Mouse (Mus musculus): Measurements from ENCODE around the gene Rnf220.

Rnf220 gene

DNA sequence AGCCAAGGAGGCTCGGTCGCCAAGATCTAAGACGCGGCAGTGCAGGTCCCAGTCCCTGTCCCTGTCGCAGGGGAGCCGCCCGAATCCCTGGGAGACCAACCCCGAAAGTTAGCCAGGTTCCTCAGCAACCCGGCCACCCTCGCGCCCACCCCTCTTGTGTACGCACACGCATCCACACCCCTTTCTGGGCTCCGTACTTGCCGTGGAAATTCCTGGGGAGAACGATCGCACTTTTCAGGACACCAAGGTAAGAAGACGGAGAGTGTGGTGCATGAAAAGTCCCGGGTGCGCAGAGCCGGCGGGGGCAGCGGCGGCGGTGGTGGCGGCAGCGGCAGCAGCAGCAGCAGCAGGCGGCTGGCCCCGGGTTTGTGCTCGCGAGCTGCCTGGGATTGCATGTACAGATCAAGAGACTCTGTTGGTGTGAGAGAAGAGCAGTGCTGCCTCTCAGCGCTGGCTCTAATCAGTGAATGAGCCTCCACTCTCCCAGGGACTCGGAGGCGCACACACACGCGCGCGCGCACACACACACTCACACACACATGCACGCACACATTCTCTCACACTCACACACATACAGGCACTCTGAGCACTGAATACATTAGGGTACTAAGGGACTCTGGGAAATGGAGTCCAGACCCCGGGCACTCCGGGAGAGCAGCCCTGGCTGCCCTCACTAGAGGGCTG is at the start of gene Rnf220:
TSS of gene Rnf220 (minus strand) at position 571 of the 684 bp plus-strand sequence.
- peak; percentile 94 for DNase-seq

DNA sequence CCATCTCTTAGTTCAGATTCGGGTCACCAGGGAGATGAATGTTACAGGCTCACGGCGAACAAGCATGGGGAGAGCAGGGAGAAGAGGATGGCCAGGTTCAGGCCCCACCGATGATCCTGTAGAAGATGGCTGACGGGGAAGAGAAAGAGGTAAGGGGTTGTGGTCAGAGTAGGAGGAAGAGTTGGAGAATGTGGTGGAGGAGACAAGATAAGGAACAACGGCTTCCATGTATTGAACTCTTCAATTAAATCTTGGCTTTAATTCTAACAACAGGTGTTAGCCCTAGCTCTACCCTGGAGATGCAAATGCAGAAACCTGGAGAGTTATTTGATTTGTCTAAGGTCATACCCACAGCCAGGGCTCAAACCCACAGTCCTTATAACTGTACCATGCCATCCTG is 49.8 kb upstream of the Rnf220 start:
- DNase-seq, result no peak

DNA sequence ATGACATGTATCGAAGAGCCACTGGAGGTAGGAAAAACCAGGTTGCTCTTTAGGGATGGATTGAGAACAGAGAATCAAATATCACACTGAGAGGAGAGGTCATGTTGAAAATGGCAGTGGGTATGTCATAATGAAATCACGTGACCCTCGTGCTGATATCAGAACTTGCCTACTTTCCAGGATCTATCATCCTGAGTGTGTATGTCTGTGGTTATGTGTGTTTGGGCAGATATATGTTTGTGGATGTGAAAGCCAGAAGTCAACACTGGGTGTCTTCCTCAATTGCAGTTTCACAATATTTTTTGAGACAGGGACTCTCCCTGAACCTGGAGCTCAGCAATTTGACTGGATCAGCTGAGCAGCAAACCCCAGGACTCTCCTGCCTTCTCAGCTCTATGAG is 48.6 kb upstream of the Rnf220 start:
- no peak for DNase-seq

DNA sequence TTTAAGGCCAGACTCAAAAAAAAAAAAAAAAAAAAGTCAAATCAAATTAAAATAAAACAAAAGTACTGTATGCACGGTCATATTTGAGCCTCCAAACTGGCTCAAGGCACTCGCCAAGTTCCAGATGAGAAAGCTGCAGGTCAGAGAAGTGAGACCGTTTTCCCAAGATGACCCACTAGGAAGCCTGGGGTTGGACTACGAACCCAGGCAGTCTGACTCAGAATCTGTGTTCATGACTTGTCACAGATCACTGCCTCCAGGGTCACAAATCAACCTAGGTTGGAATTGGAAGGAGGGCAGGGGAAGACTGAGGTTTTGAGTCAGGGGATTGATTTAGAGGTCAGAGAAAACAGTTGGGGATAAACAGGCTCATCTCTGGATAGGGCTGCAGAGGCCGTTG is 43.7 kb upstream of the Rnf220 start:
- DNase-seq, result peak; percentile 29

DNA sequence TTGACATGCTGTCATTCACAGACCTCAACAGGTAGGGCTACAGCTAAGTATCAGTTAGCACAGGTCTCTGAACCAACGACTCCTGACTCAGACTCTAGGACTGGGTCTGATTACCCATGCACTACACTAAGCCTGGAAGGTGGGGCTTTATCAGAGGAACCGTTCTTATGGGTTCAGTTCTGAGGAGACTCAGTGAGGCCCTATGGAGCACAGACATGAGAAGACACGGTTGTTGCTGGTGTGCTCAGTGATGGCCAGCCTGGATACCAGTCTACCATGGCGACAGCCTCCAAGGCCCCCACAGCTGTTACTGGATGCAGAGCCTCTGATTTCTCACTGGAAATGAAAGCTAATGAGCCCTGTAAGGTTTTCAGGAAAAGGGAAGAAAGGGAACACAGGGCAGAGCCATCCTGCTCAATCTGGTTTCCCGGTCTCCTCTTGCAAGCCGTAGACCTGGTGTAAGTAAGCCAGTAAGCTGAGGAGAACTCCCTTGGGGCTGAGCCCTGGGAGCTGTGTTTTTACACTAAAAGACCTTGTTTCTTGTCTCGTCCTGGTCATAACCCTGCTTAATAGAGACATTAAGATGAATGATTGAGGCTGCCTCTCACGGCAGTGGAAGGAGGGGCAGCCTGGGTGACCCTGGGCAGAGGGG is 42.6 kb upstream of the Rnf220 start:
- DNase-seq, result peak; percentile 67

DNA sequence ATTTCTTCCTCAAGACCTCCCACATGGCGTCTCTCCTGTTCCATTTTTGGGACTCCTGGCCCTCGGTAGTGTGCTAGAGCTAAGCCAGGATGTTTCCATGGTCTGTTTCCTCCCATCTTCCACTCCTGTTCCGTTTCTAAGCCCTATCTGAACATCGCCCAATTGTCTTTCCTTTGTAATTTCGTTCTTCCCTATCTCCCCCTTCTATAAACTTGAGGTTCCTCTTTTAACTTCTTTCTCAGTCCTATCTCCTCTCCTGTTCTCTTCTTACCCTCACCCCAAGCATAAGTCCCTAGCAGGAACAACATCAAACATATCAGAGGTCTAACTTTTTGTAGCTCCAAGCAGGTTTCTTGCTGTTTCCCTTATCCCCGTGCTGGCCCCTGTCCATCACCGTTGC is 40.1 kb upstream of the Rnf220 start:
- no peak for DNase-seq

DNA sequence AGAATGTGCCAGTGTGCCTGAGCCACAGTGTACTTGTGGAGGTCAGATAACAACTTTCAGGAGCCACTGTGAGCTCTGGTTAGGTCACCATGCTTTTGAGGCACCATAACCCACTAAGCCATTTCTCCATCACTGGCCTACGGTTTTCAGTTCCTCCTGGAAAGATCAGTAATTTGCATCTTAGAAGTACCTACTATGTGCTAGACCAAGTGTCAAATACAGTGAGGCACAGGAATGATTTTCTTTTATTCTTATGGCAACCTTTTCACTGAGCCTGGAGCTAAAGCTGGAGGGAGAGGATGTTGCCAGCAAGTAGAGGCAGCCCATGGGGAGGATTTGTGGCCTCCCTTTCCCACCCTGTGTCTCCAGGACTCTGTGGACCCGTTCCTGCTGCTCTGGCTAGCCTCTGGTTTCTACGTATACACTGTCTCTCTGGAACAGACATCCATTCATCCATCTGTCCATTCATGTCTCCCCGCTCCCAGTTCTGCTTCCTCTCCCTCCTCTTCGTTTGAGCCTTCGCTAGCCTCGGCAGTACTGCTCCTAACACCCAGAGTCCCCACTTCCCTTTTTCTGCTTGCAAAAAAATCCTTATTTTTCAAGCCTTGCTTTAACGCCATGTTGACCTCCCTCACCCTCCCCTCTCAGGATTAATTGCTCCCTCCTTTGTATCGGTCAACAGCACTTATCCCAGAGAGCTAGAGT is 38.8 kb upstream of the Rnf220 start:
- peak; percentile 67 for DNase-seq

DNA sequence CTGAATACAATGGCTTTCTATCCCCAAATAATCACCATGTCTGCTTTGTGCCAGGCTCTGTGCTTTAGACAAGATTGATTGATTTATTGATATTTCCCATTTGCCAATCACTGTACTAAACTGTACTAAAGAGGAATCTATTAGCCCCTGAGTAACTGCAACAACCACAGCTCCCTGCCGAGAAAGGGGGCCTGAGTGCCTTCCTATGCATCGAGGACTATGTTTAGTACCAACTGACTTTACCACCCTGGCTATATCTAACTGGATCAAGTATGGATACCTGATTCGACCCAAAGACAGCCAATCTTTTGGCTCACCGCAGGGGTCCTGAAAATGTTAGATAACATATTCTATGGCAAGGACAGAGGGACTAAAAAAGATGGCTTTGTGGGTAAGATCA is 33.0 kb upstream of the Rnf220 start:
- DNase-seq, result peak; percentile 64

DNA sequence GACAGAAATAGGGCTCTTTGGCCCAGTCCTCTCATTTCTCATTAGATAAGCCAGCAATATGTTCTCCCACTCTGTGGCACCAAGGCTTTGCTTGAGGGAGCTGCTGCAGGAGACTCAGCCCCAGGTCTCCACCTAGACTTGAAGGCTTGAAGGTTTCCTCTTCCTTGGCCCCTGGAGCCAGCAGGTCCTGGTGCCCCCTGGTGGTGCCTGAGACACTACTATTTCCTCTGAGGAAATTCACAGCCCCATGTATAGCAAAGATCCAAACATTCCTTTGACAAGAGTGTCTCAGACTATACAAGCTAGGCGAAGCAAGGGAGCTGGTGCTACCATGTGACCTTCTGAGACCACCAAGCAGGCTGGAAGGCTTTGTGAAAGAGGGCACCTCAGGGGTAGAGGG is 31.1 kb upstream of the Rnf220 start:
- peak; percentile 87 for DNase-seq

DNA sequence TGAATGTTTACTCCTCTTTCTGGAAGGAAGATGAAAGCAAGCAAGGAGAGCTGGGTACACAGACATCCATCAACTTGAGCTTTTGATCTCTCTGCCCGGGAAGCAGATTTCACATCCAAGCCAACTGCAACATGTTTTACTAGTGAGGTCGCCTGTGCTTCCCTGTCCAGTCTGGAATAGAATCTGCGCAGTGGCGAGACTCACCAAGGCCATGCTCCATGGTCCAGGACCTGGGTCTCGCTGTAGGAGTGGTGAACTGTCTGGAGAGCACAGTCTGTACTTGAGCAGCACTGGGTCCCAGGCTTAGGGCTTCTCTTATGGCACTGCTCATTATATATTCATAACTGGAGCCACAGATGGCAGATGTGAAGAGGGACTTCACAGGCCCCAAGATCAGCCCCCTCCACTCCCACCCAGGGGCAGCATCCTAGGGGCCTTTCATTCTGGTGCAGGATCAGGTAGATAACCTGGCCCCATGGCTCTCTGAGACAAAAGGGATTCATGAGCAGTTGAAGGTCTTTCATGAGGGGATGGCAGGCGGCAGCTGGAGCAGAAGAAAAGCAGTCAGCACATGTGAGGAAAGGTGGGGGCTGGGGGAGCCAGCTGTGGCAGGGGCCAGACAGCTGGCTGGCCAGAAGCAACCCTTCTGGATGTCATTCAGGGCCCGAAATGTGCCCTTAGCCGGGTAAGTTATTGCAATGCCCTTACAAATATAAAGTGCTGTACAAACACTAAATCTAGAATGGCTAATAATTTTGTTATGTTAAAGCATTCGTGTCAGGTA is 30.5 kb upstream of the Rnf220 start:
- DNase-seq, result peak; percentile 78

DNA sequence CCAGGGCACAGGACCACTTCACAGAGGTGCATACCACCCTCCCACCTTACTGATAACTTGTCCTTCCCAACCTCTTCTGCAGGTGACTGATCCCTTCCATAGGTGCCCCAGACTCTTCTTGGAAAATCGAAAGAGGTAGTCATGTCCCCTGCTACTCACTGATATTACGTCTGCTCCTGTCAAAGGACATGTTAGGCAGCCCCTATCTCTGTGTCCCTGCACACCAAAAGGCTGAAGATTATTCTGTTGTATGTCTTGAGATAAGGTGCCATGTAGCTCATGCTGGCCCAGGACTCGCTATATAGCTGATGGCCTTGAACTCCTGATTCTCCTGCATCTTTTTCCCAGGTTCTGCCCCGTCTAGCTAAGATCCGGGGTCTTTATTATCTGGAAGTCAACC is 29.1 kb upstream of the Rnf220 start:
- peak; percentile 65 for DNase-seq

DNA sequence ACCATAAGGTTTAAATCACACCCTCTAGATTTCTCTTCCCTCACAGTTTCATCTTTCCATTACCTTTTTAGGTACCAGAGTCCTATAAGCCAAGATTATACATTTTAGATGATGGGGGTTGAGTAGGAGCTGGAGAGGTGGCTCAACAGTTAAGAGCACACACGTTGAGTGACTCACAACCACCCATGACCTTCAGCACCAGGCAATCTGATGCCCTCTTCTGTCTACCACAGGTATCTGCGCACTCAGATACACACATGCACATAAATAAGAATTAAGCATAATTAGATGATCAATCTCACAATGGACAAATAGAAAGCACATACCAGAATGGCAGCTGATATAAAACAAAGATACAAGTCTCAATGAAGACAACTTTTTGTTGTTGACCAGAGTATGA is 24.5 kb upstream of the Rnf220 start:
- DNase-seq, result peak; percentile 14

DNA sequence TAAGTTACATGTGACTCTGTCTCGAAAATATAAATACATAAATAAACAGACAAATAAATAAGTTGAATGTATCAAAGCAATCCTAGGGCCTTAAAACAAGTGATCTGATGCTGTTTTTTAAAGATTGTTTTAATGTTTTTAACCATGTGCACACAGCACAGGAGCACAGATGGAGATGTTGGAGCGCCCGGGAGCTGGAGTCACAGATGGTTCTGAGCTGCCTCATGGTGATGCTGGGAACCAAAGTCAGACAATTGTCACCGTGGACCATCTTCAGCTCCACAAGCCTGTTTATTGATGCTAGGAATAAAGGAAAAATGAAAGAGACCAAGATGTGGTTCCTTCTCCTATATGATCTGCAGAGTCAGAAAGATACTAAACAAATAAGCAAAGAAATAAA is 21.4 kb upstream of the Rnf220 start:
- no peak for DNase-seq

DNA sequence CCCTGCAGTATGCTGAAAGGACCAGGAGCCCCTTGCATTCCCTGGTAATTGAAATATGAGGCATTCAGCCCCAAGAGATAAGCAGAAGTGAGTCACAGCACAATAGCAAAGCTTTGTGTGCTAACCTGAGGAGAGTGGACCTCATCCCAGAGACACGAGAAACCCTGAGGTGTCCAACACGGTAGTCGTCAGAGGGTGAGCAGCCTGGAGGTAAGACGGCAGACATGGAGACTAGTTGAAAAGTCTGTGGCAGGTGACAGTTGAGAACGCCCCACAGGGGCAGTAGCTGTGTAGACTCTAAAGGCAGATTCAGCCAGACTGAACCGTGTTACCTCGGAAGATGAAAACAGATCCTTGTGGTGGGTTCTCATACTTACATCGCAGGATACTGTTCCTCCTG is 2.2 kb upstream of the Rnf220 start:
- DNase-seq, result peak; percentile 81

DNA sequence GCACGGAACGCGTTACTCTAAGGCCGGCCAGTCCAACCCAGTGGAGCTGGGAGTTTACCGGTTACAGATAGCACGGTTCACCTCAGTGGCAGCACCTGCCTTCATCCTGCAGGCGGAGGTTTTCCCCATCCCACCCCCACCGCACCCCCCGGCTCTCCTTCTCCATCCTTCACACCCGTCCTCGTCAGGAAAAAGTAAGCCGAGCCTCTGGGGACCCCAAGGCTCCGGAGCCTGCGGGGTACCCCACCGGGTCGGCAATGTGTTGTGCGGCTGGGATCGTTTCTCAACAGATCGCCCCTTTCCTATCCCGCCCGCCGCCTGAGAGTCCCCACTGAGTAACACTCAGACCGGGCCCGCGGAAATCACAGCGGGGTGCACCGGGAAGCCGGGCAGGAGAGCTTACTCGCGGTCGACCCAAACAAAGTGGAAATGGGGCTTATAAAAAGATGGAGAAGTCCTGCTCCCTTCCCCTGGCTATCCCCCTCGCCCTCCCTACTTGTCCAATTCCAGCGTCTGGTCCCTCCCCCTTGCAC is 917 bp downstream of the Rnf220 start:
- peak; percentile 88 for DNase-seq

DNA sequence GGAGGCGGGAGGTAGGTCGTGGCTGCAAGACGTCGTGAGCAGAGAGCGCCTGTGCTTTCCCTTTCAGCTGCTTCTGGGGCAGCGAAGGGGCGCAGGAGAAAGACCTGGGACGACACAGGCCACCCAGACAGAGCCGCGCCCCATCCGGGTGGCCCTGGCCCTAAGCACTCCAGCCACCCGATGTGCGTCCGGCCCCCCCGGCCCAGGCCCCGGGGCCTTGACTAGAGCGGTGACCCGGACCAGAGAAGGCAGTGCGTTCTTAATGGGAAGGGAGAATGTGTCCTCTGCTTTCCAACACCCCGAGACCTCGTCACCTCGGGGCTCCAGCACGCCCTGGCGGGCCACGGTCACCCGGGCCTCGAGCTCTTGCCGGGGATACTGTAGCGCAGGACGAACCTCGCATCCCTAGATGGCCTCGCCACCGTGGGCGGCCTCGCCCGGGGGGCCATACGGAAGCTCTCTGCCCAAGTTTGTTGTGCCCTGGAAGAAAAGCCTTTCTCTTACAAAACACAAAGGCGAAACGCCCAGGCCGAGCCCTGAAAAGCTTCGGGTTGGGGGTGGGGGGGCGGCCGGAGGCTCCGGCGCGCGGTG is 1.8 kb downstream of the Rnf220 start:
- peak; percentile 95 for DNase-seq

DNA sequence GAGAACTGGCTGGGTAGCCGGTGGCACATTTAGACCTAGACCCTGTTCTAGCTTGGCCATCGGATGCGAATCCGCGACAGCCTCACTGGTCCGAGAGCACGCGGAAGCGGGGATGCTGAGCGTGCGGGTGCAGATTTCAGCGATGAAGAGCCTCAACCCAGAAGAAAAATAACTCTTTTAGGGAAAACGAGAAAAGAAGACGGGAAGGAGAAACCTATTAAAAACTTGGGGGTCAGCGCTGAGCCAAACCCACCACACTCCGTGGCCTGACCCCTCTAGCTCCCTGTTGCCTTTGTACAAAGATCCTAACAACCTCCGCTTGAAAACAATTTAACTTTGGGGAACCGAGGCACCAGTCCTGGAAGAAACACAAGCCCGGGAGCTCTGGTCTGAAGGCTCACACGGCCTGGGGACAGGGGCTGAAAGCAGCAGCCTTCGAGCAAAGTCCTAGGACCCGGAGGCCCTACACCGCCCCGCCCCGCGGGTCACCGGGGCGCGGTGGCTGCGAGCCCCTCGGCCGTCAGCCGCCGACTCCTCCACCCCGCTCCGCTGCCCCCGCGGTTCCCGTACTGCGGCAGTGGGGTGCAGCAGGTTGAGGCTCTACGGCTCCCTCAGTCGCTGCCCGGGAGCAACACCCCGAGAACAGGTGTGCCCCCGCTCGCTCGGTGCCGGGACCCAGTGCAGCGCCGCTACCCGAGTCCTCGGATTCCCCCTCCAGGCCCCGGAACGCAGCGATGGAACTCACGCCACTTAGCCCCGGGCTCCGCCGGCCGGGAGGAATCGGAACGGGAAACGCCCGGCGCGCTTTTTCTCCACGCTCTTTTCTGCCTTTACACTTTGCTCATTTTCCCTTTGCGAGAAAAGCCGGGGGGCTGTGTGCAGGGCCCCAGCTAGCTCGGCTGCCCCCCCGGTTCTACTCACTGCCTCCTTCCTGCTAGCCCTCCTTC is 2.7 kb downstream of the Rnf220 start:
- DNase-seq, result peak; percentile 92

DNA sequence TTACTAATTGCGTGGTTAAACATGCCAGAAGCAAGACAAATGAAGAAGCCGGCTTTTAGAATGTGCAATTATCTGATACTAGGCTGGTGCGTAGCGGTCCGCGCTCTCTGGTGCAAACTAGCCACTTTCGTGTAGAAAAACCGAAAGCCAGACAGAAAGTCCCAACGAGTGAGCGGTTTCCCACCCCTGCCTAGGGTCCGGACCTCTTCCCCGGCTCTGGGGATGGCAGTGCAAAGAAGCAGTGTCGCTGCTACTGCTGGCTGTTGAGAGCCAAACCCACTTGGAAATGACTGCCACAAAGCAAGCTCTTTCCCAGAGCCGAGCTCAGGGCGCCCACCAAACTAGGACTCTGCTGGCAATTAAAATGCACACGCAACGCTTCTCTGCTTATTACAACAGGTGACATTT is 3.7 kb downstream of the Rnf220 start:
- DNase-seq, result peak; percentile 83

DNA sequence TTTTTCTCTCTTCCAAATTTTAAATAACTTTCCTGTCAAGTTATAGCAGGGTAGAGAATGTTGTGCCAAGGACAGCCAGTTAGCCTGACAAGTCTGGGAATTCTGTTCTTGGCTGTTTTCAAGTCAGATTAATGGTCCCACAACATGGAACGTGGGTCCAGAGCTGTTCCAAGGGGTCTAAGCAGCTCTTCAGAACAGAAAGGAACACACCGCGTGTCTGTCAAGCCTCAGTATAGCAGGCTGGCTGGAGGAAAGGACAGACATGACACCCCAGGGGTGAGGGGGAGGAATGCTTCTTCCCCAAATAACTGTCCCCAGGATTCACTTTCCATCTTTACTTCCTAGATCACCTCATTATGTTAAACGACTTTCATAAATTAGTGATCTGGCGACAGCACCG is 5.0 kb downstream of the Rnf220 start:
- peak; percentile 61 for DNase-seq

DNA sequence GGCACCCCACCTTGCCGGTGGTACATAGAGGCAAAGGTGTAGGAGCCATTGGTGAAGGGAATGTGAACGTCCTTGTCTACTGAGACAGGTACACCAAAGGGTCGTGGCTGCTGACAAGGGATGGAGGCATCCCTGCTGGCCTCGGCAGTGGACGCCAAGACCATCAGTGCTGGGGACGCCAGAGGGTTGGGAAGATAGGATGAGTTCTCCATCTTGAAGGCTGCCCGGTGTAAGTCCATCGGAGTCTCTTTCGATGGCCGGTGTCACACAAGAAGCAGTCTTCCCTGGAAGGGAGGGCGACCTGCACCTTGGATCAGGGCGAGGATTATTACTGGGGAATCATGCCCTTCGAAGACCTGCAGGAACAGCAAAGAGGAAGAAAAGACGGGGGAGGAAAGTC is 6.9 kb downstream of the Rnf220 start:
- peak; percentile 88 for DNase-seq

DNA sequence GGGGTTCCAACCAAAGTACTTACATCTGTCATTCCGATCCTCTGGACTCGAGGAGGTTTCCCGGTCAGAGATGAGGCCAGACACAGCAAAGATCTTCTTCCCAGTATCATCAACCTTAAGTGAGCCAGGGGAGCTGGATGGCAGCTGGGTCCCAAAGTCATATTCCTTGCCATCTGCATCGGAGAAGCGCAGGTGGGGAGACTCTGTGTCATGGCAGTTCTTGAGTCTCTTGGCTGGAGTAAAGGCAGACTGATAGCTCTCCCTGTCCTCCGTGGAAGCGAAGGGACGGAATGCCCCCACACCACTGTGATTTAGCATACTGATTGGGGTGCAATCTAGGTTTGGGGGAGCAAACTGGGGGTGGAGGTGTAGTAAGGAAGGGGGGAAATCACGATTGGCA is 7.3 kb downstream of the Rnf220 start:
- peak; percentile 72 for DNase-seq

DNA sequence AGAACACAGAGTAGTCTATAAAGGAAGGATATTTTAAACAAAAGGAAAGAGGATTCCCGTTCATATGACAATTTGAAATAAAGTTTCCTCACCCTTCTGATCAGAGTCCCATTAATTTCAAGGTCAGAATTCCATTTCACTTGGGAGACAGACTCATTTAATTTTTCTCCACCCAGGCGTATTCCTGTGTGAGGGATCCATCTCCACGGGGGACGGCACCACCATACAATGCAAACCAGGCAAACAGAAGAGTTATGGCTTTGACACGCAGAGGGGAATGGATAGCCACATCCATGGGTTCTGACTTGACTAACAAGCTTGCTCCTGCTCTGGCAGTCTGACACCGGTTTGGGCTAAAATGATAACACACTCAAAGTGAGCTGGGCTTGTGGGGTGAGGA is 9.4 kb downstream of the Rnf220 start:
- peak; percentile 64 for DNase-seq

Data from heart, adult 11 months (tissue).